Mouse (Mus musculus) adrenal gland, postnatal 36 days (tissue): ENCODE data around the gene Ccnyl1. TPM values are rescaled to one million over a fixed set of nuclear protein-coding genes. Genes with fewer than 3 reads are reported as not detected.
A peak's percentile ranks its signal among the peaks of the same experiment; 100 is the strongest.

Source experiments
- DNase-seq, 2 experiments: peaks; one replicate each; pipeline ENCODE4 v3.0.0; 2021; ENCODE audit warnings: mixed read lengths in 1 of 2
- total RNA-seq, 2 experiments: library from RNA; stranded (reverse); gene quantifications; 2 replicates each; pipeline ENCODE4 v1.2.3; 2021

The Ccnyl1 gene
- total RNA-seq, 2 experiments from 2014 or later = 15.2 to 18.9 TPM

- DNase-seq = peak in 1 of 2 experiments; percentile 39
Observed at GRCm38 (mm10) chr1:64738180-64738555, 47.9 kb downstream of the Ccnyl1 start.

GRCm38 (mm10) chr1:64738661-64739082, 48.4 kb downstream of the Ccnyl1 start:
- DNase-seq = peak; percentile 73 to 84

GRCm38 (mm10) chr1:64742741-64743408, 52.6 kb downstream of the Ccnyl1 start:
- DNase-seq = no peak

GRCm38 (mm10) chr1:64744616-64745015, 54.4 kb downstream of the Ccnyl1 start:
- DNase-seq = no peak

GRCm38 (mm10) chr1:64753109-64753508, 62.9 kb downstream of the Ccnyl1 start:
- peak in 1 of 2 experiments; percentile 30 for DNase-seq

GRCm38 (mm10) chr1:64753668-64754067, 63.4 kb downstream of the Ccnyl1 start:
- DNase-seq = no peak

- no peak for DNase-seq
Observed at GRCm38 (mm10) chr1:64754658-64755057, 64.4 kb downstream of the Ccnyl1 start.

GRCm38 (mm10) chr1:64755971-64756639, 65.8 kb downstream of the Ccnyl1 start:
- peak in 1 of 2 experiments; percentile 19 for DNase-seq

- no peak for DNase-seq
Observed at GRCm38 (mm10) chr1:64756640-64757030, 66.4 kb downstream of the Ccnyl1 start.

GRCm38 (mm10) chr1:64757254-64757653, 67.0 kb downstream of the Ccnyl1 start:
- no peak for DNase-seq

- DNase-seq = no peak
Observed at GRCm38 (mm10) chr1:64757766-64758165, 67.5 kb downstream of the Ccnyl1 start.

- DNase-seq = peak; percentile 40 to 42
Observed at GRCm38 (mm10) chr1:64761646-64762045, 71.4 kb downstream of the Ccnyl1 start.

- no peak for DNase-seq
Observed at GRCm38 (mm10) chr1:64770169-64770568, 79.9 kb downstream of the Ccnyl1 start.

GRCm38 (mm10) chr1:64773305-64773704, 83.0 kb downstream of the Ccnyl1 start:
- DNase-seq = no peak

Other genes with a start within 250 kb of the Ccnyl1 start
- 10 to 100 TPM; 44.7 to 46.0 TPM for gene Creb1, start 157.8 kb upstream of the Ccnyl1 start, total RNA-seq
- gene Mettl21a, start 73.2 kb upstream of the Ccnyl1 start, total RNA-seq = 10 to 100 TPM; 11.9 to 19.8 TPM
- 10 to 100 TPM; 15.5 to 21.0 TPM for gene Fzd5, start 47.3 kb downstream of the Ccnyl1 start, total RNA-seq